Mouse (Mus musculus) CH12.LX (cell line): ENCODE measurements around the gene Dnlz. TPM values are rescaled to one million over a fixed set of nuclear protein-coding genes. Genes with fewer than 3 reads are reported as not detected.

ENCODE experiments used
- DNase-seq: peaks from one replicate; pipeline ENCODE4 v3.0.0-alpha.2; 2013; ENCODE audit errors: extremely low read depth
- H3K27ac ChIP-seq: 2 replicates; pipeline ENCODE4 v1.5.1; 2012; ENCODE audit warnings: low read depth, mild to moderate bottlenecking, control low read depth, moderate library complexity; ENCODE audit not compliant: insufficient read depth
- H3K27me3 ChIP-seq: replicated peaks from 2 replicates; pipeline ENCODE3; 2012; ENCODE audit warnings: inconsistent platforms
- H3K36me3 ChIP-seq, 2 experiments: replicated peaks in 1 of 2; 2 replicates each; pipeline versions ENCODE3 to v1.6.1; 2012; ENCODE audit warnings: inconsistent platforms in 1 of 2, low read length in 1 of 2, mild to moderate bottlenecking in 1 of 2, mixed read lengths in 1 of 2, moderate library complexity in 1 of 2; ENCODE audit not compliant: control insufficient read depth in 1 of 2, insufficient read depth in 1 of 2
- H3K4me1 ChIP-seq, 2 experiments: 2 replicates each; pipeline ENCODE4 v1.6.1; 2012; ENCODE audit warnings: inconsistent platforms in 1 of 2, moderate library complexity in 1 of 2; ENCODE audit not compliant: insufficient read depth in 2 of 2, control insufficient read depth in 1 of 2
- H3K4me2 ChIP-seq: 2 replicates; pipeline ENCODE4 v1.6.1; 2012; ENCODE audit warnings: low read depth, mild to moderate bottlenecking, control low read depth; ENCODE audit not compliant: poor library complexity, insufficient read depth, severe bottlenecking
- H3K4me3 ChIP-seq, 3 experiments: fragments of 150-350 bp in 1 of 3; sonication (generic) in 1 of 3; replicated peaks in 1 of 3; 2 replicates each; pipeline versions ENCODE3 to v1.5.1; 2011 to 2012; ENCODE audit warnings: low read depth in 2 of 3, low read length in 2 of 3, mild to moderate bottlenecking in 2 of 3, moderate library complexity in 2 of 3, control low read depth in 1 of 3, improper control_type of control experiment in 1 of 3, inconsistent platforms in 1 of 3, mixed read lengths in 1 of 3; ENCODE audit not compliant: poor library complexity in 1 of 3
- H3K79me2 ChIP-seq: replicated peaks from 2 replicates; pipeline ENCODE4 v1.6.1; 2012; ENCODE audit warnings: mild to moderate bottlenecking, moderate library complexity; ENCODE audit not compliant: control insufficient read depth, poor library complexity, insufficient read depth, severe bottlenecking; ENCODE audit errors: extremely low read depth
- H3K9ac ChIP-seq: 2 replicates; pipeline ENCODE4 v1.6.1; 2012; ENCODE audit warnings: low read depth, mild to moderate bottlenecking, control low read depth, moderate library complexity; ENCODE audit not compliant: insufficient read depth
- H3K9me3 ChIP-seq: replicated peaks from 2 replicates; pipeline ENCODE3; 2012; ENCODE audit warnings: low read length, inconsistent platforms, mixed read lengths
- CTCF ChIP-seq, 2 experiments: IDR thresholded peaks in 1 of 2; conservative IDR thresholded peaks in 1 of 2; 2 replicates each; pipeline ENCODE4 v1.5.1; 2011 to 2012; ENCODE audit warnings: low read depth in 2 of 2, low read length in 2 of 2, improper control_type of control experiment in 1 of 2, inconsistent platforms in 1 of 2, mild to moderate bottlenecking in 1 of 2, moderate library complexity in 1 of 2
- E2F4 ChIP-seq: IDR thresholded peaks from 2 replicates; pipeline ENCODE4 v1.6.1; 2011; ENCODE audit warnings: low read depth, low read length, improper control_type of control experiment; ENCODE audit not compliant: insufficient replicate concordance
- ELF1 ChIP-seq: IDR thresholded peaks from 2 replicates; pipeline ENCODE4 v1.6.1; 2014; ENCODE audit warnings: low read depth, mild to moderate bottlenecking, inconsistent platforms, low read length, improper control_type of control experiment
- ETS1 ChIP-seq: conservative IDR thresholded peaks from 2 replicates; pipeline ENCODE4 v1.6.1; 2012; ENCODE audit warnings: low read depth, mild to moderate bottlenecking, inconsistent platforms, low read length, improper control_type of control experiment, moderate library complexity
- GABPA ChIP-seq: IDR thresholded peaks from 2 replicates; pipeline ENCODE4 v1.6.1; 2012; ENCODE audit warnings: low read depth, low read length, improper control_type of control experiment, inconsistent platforms; ENCODE audit not compliant: insufficient replicate concordance
- JUN ChIP-seq: IDR thresholded peaks from 2 replicates; pipeline ENCODE4 v1.6.1; 2011; ENCODE audit warnings: low read depth, mild to moderate bottlenecking, low read length, improper control_type of control experiment, moderate library complexity; ENCODE audit not compliant: insufficient read depth
- JUND ChIP-seq: conservative IDR thresholded peaks from 2 replicates; pipeline ENCODE4 v1.6.1; 2011; ENCODE audit warnings: low read depth, low read length, improper control_type of control experiment
- KAT2A ChIP-seq: IDR thresholded peaks from 2 replicates; pipeline ENCODE4 v1.6.1; 2012; ENCODE audit warnings: low read length, improper control_type of control experiment, inconsistent platforms; ENCODE audit not compliant: insufficient replicate concordance
- MAX ChIP-seq: IDR thresholded peaks from 2 replicates; pipeline ENCODE4 v1.6.1; 2011; ENCODE audit warnings: low read length, improper control_type of control experiment
- MAZ ChIP-seq: IDR thresholded peaks from 2 replicates; pipeline ENCODE4 v1.6.1; 2012; ENCODE audit warnings: low read depth, mild to moderate bottlenecking, inconsistent platforms, low read length, improper control_type of control experiment, moderate library complexity
- MEF2A ChIP-seq: IDR thresholded peaks from 2 replicates; pipeline ENCODE4 v1.6.1; 2014; ENCODE audit warnings: low read depth, mild to moderate bottlenecking, inconsistent platforms, low read length, improper control_type of control experiment, borderline replicate concordance
- MXI1 ChIP-seq: IDR thresholded peaks from 2 replicates; pipeline ENCODE4 v1.6.1; 2011; ENCODE audit warnings: mild to moderate bottlenecking, low read depth, low read length, improper control_type of control experiment
- NRF1 ChIP-seq: IDR thresholded peaks from 2 replicates; pipeline ENCODE4 v1.6.1; 2014; ENCODE audit warnings: low read depth, mild to moderate bottlenecking, inconsistent platforms, low read length, improper control_type of control experiment, moderate library complexity
- PAX5 ChIP-seq: IDR thresholded peaks from 2 replicates; pipeline ENCODE4 v1.6.1; 2012; ENCODE audit warnings: low read length, inconsistent platforms, mixed read lengths
- POLR2A ChIP-seq: IDR thresholded peaks from 2 replicates; pipeline ENCODE4 v1.6.1; 2011; ENCODE audit warnings: low read depth, mild to moderate bottlenecking, improper control_type of control experiment, low read length
- POLR2AphosphoS2 ChIP-seq: IDR thresholded peaks from 2 replicates; pipeline ENCODE4 v1.6.1; 2011; ENCODE audit warnings: low read depth, low read length, improper control_type of control experiment
- RCOR1 ChIP-seq: conservative IDR thresholded peaks from 2 replicates; pipeline ENCODE4 v1.6.1; 2012; ENCODE audit warnings: low read depth, mild to moderate bottlenecking, inconsistent platforms, low read length, improper control_type of control experiment
- SMC3 ChIP-seq: IDR thresholded peaks from 2 replicates; pipeline ENCODE4 v1.6.1; 2011; ENCODE audit warnings: low read depth, low read length, improper control_type of control experiment
- TCF12 ChIP-seq: IDR thresholded peaks from 2 replicates; pipeline ENCODE4 v1.6.1; 2014; ENCODE audit warnings: low read depth, mild to moderate bottlenecking, inconsistent platforms, low read length, improper control_type of control experiment
- USF2 ChIP-seq: conservative IDR thresholded peaks from 2 replicates; pipeline ENCODE4 v1.6.1; 2011; ENCODE audit warnings: low read depth, low read length, improper control_type of control experiment
- ZC3H11A ChIP-seq: IDR thresholded peaks from 2 replicates; pipeline ENCODE4 v1.6.1; 2012; ENCODE audit warnings: low read depth, mild to moderate bottlenecking, inconsistent platforms, low read length, improper control_type of control experiment
- ZKSCAN1 ChIP-seq: IDR thresholded peaks from 2 replicates; pipeline ENCODE4 v1.6.1; 2012; ENCODE audit warnings: low read depth, inconsistent platforms, low read length, improper control_type of control experiment, borderline replicate concordance
- dilution Hi-C: fragments of 300-500 bp; cut with MboI; formaldehyde crosslinking; loops from 2 replicates; pipeline ENCODE4 v1.14.3; 2020; ENCODE audit warnings: low sequenced_read_pairs; ENCODE audit not compliant: extremely low pct_unique_long_range_greater_than_20kb, extremely low pct_ligation_motif_present
- in situ Hi-C: fragments of 300-500 bp; cut with MboI; formaldehyde crosslinking; loops from 3 replicates; pipeline ENCODE4 v1.14.3; 2019; ENCODE audit warnings: low sequenced_read_pairs, low pct_ligation_motif_present, low pct_unique_long_range_greater_than_20kb, mixed read lengths
- polyA plus RNA-seq: library from polyadenylated mRNA; unstranded; fragments of >175 nt; gene quantifications from 2 replicates; pipeline ENCODE4 v1.2.1, GENCODE M21; 2012; ENCODE audit warnings: low read depth; ENCODE audit not compliant: insufficient read length
- total RNA-seq, 2 experiments: library from RNA; depleted of rRNA; stranded (reverse); fragments of 300-350 nt in 1 of 2; fragments of >200 nt in 1 of 2; gene quantifications; 2 replicates each; pipeline ENCODE4 v1.2.3; 2012 to 2014

Gene Dnlz
- total and polyA plus RNA-seq, 3 experiments: 15.1 to 17.8 (median 17.1) TPM

- Histone ChIP-seq H3K4me3 (no peak overlapping the region), H3K4me1 (peaks cover 8 to 48% of the 10 kb centered on the region in 2 experiments; a peak in 3 of 4 replicates), H3K9ac (no peak overlapping the region), H3K9me3 (no peaks in the 10 kb centered on the region), H3K4me2 (no peak overlapping the region), H3K36me3 (peaks cover 0 to 13% of the 10 kb centered on the region in 2 experiments), H3K27ac (no peak overlapping the region), H3K27me3 (no peaks in the 10 kb centered on the region), H3K79me2 (no peaks in the 10 kb centered on the region)
- in situ Hi-C loops: no loop called here
- dilution Hi-C loops: no loop called here
- DNase-seq: no peak
- TF ChIP-seq RCOR1 (no peak), POLR2A (no peak), ZKSCAN1 (no peak), POLR2AphosphoS2 (no peak), PAX5 (no peak), GABPA (no peak), TCF12 (no peak), MAZ (no peak), KAT2A (no peak), USF2 (no peak), NRF1 (no peak), CTCF (conservative IDR thresholded peaks at IDR 0.05 in 1 of 2, IDR thresholded peaks at IDR 0.05 in 1 of 2; ENCODE audit: low read depth in 2 of 2, low read length in 2 of 2) (no peak), ELF1 (no peak), MAX (no peak), SMC3 (no peak), MXI1 (no peak), MEF2A (no peak)
Observed at GRCm38 (mm10) chr2:26342044-26342443, 9.9 kb downstream of the Dnlz start.

DNA sequence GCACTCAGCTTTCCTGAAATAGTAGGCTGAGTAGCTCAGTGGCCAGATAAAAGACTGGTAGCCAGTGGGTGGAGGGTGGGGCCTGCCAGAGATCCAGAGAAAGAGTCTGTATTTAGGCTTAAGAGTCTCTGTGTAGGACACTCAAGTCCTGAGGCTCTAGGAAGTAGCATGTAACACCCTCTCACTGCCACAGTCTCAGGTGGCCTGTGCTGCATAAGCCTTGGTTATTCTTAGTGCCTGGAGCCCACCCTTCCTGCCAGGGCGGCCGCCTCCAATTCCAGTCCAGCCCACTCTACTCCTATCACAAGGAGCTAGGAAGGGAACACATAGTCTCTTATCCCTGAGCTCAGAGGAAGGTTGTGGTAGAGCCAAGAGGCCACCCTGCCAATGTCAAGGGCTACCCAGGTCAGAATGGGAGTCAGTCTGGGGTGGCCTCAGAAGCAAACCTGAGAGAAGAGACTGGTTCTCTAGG lies 10.4 kb downstream of the Dnlz start:
- no peak overlapping the region for H3K4me3 ChIP-seq
- no peak overlapping the region for H3K9ac ChIP-seq
- dilution Hi-C loops (no loop called here), in situ Hi-C loops (no loop called here)
- H3K4me1 ChIP-seq: peaks cover 8 to 48% of the 10 kb centered on the region in 2 experiments; a peak in 3 of 4 replicates
- no peak overlapping the region for H3K27ac ChIP-seq
- no peak overlapping the region for H3K4me2 ChIP-seq
- TF ChIP-seq ZC3H11A: no peak
- no peak for TF ChIP-seq SMC3
- TF ChIP-seq E2F4: no peak
- TF ChIP-seq PAX5: no peak
- TF ChIP-seq MAZ: no peak
- no peak for TF ChIP-seq JUN
- no peak for TF ChIP-seq JUND
- no peak for TF ChIP-seq MEF2A
- no peak for TF ChIP-seq ETS1
- H3K27me3 ChIP-seq: no peaks in the 10 kb centered on the region
- peaks cover 0 to 8% of the 10 kb centered on the region in 2 experiments for H3K36me3 ChIP-seq
- no peaks in the 10 kb centered on the region for H3K9me3 ChIP-seq
- no peaks in the 10 kb centered on the region for H3K79me2 ChIP-seq
- no peak for DNase-seq
